Mouse (Mus musculus) CD4-positive helper T cell, adult 2 months (primary cell): Measurements from ENCODE around the gene Ankfy1.
"Not testable (repeated sequence)": the region's sequence is repeated elsewhere in the genome, so short reads cannot be mapped to it uniquely, and the experiment has no call there.

Experiments used
- DNase-seq: peaks from one replicate; pipeline ENCODE4 v3.0.0-alpha.2; 2012; ENCODE audit warnings: low read depth, missing footprints, low spot score

The Ankfy1 gene

DNA sequence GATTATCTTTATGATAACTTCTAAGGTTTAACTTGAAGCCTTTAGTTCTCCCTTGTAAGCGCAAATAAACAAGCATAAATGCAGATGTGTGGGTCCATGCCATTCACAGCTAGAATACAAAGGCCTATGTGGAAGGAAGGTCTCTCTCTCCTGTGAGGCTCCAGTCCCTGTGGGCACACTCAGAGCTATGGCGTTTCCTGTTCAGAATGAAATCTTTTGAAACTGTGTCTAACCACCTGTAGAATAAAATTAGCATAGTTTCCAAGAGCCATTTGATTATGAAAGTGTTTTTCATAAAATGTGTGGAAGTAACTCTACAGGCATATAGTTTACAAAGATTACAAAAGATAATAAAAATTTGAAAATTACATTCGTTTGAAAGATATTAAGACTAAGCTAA, 28.4 kb downstream of the Ankfy1 start:
- peak; percentile 19 for DNase-seq

DNA sequence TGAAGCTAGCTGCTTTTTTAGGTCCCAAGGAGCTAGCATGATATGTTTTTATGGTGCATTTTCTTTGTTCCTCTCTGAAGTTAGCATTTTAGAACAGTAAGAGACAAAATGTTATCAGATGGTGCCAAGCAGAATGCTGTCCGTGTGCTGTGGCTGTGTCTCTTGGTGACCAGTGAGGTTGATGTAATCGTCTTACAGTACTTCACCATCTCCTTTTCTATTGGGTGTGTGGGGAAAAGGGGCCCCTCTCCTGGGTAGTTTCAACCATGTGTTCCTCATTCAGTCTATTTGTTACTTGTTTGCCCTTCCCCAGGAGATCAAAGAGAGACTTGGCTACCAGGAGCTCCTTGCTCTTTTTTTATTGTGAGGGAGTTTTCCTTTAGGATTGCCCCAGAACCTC, 33.4 kb downstream of the Ankfy1 start:
- DNase-seq = no peak

DNA sequence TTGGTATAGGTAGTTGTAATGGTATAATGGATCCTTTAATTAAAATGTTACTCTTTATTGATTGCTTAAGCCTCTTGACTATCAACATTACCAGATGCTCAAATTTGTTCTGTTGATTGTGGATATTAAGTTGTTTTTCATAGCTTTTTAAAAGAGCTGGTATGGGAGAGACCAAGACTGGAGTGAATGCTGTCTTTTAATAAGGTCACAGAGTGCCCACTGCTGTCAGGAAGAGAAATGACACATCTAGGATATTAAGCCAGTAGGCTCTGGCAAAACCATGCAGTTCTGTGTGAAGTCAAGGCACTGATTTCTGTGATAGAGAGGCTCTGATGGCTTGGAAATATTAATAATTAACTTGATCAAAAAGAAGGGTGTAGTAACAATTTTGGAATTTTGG, 34.1 kb downstream of the Ankfy1 start:
- DNase-seq = peak; percentile 32

DNA sequence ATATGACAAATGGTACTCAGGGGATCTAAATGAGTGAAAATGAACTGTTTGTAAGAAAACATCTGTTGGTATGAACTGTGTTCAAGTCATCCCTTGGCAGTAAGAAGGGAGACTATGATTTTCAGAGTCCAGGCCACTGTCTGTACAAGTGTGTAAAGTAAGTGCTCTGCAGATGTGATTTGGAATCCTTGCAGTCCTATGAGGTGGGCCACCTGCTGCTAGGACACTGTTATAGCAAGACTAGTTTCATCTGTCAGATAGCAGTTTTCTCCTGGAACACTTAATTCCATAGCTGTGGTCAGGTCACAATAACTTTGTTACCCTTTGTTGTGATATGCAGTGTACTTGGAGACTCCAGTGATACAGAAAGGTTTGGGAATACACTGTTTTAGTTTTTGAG, 36.2 kb downstream of the Ankfy1 start:
- DNase-seq = peak; percentile 11

DNA sequence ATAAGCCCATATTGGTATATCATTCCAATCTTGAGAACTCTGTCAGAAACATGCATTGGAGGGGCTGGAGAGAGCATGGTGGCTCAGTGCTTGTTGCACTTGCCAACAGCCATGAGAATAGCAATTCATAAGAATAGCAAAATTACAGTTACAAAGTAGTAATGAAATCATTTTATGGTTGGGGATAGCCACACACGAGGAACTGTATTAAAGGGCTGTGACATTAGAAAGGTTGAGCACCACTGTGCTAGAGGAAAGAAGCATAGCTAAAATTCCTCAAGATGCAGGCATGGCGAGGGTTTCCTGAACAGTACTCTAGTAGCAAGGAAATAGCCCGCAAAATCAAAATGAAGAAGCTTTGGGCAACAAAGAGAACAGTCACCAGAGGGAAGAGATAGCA, 43.9 kb downstream of the Ankfy1 start:
- no peak for DNase-seq

DNA sequence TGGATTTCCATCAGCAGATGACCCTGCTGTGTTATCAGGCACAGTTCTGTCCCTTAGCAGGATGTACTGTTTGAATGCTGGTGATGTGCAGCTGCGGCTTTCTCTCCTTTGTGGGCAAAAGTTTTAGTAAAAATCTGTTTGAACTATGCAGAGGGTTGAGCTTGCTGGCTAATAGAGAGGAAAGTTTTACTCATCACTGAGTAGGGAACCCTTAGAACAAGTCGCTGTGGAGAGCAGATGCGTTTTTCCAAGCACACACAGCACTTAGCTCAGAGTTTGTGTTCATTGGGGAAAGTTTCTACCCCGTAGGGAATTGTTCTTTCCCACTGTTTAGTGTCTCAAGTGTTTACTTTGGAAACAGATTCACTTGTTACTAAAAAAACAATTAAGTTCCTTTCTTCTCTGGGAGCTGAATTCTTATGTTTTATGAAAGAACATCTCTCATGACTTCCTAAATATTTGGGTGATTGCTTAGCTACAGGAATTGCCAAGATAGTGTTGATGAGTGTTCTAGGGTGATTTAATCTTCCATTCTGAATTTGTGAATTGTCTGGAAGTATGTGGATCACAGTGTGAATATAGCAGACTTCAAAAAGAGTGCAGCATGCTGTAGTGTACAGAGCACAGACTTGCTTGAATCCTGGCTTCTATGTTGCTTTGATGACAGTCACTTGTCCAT, 45.2 kb downstream of the Ankfy1 start:
- DNase-seq = peak; percentile 27

DNA sequence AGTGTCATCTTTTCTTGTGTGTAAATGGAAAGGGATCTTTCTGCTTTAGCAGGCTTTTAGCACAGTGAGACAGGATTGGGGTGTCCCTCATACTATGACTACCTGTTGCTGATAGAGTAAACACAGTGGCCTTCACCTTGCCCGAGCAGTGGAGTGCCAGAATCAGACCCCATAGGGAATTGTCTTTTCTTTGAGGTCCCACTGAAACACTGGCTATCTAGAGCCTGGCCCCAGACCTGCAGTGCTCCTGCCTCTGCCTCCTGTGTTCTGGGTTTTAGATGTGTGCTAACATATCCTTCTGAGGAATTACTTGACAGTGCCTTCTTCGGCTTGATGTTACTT, 45.7 kb downstream of the Ankfy1 start:
- DNase-seq = no peak

DNA sequence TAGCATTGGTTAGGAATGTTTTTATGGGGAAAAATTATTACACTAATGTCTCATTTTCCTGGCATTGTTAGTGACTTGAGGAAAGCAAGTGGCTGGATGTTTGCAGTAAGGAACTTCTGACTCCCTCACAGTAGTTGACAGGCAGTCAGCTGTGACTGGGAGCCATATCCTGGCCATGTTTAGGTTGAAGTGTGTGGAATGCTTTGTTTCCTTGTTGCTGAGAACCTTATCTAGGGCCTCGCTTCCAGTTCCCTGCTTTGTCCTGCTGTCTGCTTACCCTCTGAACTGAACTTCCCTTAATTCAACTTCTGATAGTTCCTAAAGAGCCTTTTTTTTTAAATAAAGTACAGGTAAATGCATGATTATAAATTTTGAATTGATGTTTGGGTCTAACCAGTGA, 46.5 kb downstream of the Ankfy1 start:
- DNase-seq = no peak

DNA sequence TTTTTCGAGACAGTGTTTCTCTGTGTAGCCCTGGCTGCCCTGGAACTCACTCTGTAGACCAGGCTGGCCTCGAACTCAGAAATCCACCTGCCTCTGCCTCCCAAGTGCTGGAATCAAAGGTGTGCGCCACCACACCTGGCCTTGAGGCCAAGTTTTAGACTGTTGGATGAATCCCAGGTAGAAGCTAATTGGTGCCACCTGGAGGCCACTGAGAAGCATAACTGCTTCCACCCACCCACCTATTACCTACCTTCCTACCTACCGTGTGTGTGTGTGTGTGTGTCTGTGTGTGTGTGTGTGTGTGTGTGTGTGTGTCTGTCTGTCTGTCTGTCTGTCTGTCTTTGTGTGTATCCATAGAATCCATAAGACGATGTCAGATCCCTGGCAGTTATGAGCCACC, 47.7 kb downstream of the Ankfy1 start:
- peak; percentile 51 for DNase-seq

DNA sequence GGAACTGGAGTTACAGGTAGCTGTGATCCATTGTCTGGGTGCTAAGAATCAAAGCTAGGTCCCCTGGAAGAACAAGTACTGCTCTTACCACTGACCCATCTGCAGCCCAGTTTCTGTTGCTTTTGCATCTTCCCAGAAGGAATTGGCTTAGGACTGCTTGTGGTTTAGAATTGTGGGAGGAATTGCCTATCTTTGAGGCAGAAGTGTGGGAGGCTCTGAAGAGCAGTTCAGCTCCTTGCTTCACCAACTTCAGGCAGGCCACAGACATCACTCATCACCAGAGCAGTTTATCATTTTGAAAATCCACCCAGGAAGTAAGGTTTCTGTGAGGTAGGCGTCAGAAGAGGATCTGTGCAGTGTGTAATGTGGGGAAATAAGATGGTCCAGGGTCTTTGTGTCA, 49.2 kb downstream of the Ankfy1 start:
- no peak for DNase-seq

DNA sequence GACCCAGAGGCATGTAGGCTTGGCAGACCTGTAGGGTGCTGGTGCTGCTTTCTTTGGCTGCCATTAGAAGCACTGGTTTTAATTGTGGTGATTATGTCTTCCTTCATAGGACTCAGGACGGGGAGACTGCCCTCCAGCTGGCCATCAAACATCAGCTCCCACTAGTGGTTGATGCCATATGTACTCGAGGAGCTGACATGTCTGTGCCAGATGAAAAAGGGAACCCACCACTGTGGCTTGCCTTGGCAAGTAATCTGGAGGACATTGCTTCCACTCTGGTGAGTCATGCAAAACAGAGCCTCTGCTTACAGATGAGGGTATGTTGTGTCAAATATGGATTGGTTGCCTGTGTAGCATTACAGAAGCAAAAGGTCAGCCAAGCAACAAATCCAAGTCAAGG, 62.1 kb downstream of the Ankfy1 start:
- no peak for DNase-seq

DNA sequence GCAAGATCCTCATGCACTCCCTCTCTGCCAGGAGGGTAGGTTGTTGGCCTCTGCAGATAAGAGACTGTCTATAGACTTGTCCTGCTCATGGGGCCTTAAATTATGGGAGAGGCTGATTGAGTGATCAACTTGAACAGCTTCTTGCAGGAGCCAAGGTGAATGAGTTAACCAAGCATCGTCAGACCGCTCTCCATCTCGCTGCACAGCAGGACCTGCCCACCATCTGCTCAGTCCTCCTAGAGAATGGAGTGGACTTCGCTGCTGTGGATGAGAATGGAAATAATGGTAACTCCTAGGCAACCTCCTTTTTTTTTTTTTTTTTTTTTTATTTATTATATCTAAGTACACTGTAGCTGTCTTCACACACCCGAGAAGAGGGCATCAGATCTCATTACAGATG, 68.5 kb downstream of the Ankfy1 start:
- DNase-seq = no peak

DNA sequence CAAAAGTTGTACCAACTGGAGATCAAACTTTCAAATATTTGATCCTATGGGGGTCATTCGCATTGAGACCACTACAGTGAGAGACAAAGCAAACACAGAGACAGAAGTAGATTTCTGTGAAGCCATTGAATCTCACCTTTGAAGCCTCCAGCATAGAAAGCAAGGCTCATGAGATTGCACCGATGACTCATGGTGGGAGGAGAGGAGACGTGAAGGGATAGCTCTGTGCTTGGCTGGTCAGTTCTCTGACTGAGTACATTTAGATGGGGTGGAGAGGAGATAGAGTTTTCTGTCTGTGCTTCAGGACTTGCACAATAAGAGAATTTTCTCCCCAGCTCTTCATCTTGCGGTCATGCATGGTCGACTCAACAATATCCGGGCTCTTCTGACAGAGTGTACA, 69.8 kb downstream of the Ankfy1 start:
- no peak for DNase-seq

DNA sequence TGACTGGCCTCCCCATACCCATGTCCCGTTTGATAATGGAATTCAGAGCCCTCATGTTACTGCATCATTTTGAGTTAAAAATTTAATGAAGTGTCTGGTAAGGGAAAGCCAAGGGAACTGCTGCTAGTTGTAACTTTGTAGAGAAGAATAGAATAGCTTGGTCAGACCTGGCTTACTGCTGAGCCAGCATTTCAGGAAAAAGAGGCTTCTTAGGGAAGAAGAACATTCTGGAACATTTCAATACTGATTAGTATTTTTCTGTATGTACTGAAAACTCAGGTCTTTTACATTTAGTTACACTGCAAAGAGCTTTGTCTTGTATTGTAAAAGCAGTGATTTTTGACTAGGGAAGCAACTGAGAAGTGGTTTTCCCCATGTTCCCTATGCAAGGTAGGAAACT, 71.0 kb downstream of the Ankfy1 start:
- no peak for DNase-seq

DNA sequence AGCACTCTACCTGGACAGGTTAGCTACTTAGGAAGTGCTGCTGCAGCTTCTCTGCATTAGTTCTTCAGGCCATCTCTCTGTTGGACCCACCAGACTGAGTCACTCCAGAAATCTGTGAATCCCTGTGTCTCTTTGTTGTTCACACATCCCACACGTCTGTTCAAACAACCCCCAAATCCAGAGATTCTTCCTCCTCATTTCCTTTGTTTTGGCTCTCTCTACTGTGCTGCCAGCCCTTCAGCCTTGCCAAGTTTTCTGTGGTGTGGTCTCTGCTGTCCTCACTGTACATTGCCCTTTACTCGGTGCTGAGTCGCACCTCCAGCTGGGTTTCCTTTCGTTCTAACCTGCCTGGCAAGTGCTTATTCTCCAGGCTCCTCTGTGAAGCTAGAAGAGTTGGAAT, 74.5 kb downstream of the Ankfy1 start:
- no peak for DNase-seq

DNA sequence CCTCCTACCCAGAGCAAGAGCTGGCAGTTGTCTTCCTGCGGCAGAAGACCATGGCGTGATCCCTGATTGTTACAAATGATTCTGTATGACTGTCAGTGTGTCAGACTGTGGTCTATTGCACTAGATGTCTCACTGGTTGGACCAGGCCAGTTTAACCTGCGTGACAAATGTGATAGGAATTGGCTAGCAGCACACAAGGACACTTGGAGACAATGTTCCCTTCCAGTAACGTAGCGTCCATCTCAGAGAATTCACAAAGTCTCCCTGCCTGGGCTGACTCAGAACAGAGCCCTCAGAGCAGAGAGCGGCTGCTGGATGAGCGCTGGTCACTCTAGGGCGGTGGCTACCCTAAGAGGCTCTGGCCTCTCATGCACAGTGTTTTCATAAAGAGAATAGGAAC, 77.9 kb downstream of the Ankfy1 start:
- DNase-seq = no peak

DNA sequence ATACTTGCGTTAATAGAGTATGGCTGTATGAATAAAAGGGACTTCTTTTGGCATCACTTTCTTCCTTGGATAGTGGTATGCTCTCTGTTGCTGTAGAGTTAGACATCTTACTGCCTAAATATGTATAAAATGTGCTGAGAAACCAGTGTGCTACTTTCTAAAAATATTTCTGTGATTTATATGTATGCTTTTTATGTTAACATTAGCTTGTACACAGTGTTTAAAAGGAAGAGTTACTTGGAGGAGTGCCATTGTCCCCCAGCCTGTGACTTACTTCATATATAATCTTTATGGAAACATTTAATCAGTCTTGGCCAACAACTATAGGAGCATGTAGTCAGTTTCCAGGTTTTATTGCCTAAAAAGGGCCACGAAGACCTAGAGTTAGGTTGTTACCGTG, 79.3 kb downstream of the Ankfy1 start:
- no peak for DNase-seq

DNA sequence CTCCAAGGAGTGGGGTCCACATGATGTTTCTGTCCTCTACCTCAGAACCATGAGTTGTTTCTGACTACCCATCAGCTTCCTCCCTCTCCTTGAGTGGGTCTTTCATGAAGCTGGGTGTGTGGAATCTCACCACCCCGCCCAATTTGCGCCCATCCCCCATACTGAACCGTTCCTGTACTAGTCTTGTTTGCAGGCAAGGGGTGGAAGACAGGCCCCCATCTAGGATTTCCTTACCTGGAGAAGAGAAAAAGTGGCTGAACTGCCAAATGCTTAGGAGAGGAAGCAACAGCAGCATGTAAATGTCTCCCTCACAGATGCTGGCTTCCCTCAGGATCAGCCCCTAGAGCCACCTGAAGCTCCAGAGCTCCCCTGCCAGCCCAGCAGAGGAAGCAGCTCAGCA, 80.5 kb downstream of the Ankfy1 start:
- DNase-seq = no peak

DNA sequence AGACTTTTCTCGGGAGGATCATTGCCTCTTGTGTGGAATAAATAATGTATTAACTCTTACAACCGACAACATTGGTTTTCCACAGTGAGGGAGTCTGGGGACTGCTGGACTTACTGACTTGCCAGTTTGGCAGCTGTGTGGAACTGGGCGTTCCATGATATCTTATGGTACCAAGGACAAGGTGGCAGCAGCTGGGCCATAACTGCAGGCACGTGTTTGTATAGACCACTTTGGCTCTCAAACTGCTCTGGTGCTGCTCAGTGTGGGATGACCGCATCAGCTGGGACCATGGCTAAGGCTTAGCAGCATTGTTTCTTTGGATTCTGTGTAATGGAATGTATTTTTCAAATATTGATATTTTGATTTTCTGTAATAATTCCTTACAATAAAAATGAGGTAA, 81.0 kb downstream of the Ankfy1 start:
- DNase-seq = no peak

DNA sequence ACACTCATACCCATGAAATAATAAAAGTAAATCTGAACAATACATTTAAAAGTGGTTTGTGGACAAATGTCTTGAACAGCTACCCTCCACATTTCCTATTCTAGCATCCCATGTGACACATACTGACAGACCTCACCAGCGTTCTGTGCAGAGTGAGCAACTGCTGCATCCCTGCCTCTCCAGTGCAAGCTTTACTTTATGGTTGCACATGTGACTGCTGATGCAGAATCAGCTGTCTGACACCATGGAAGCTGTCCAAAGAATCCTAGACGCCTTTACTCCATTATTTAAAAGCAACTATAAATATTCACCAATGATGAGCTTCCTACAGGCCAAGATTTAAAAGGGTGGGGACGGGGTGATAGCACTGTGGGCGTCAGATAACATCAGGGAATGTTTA, 81.7 kb downstream of the Ankfy1 start:
- no peak for DNase-seq

DNA sequence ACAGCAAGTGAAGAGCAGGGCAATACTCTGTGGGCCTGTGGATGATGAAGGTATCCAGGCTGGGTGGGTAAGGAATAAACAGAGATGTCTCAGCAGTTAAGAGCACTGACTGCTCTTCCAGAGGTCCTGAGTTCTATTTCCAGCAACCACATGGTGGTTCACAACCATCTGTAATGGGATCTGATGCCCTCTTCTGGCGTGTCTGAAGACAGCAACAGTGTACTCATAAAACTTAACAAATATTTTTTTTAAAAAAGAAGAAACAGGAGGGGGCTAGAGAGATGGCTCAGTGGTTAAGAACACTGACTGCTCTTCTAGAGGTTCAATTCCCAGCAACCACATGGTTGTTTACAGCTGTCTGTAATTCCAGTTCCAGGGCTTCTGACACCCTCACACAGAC, 82.8 kb downstream of the Ankfy1 start:
- not testable (repeated sequence) for DNase-seq

DNA sequence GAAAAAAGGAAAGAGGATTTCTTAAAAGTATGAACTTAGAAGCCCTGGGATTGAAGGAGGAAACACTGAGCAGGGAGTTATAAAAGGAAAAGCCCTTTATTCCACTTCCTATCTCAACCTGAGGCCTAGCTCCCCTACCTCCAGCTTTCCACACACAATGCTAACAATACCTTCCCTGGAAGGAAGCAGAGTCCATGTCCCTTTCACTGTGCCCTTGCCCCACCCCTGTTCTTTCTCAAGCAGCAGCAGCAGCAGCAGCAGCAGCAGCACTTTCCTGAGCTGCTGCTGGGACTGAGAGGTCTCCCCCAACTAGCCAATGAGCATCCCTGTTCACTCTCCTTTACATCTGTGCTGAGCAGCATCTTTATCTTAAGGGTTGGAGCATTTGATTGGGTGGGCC, 89.2 kb downstream of the Ankfy1 start:
- no peak for DNase-seq

DNA sequence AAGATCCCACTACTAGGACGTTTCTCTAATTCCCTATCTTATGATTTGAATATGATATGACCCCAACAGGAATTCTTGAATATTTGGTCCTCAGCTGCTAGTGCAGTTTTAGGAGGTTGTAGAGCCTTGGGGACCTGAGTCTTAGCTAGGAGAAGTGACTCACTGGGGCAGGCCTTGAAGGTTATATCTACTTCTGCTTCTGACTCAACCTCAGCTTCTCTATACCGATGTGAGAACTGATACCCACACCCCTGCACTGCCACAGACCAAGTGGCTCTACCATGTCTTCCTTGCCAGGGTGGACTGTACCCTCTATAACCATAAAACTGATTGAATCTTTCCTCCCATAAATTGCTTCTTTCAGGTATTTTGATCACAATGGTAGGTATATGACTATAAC, 92.3 kb downstream of the Ankfy1 start:
- no peak for DNase-seq

DNA sequence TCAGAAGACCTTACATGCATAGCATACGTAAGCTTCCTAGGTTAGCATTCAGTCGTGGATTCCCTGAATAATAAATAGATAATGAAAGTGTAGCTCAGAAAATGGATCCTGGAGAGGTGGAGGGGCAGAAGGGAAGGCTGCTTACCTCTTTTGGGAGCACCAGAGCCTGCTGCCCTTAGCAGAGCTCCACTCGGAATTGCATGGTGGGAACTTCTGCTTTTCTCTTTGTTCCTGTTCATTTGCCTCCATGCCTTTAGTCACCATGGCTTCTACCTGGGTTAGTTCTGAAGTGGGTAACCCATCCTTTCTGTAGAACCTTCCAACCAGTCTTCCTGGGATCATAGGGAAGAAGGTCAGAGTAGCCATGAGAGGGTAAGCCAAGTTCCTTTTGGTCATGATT, 92.7 kb downstream of the Ankfy1 start:
- DNase-seq = no peak
